ENCODE assay signal across 14 mouse cellular contexts in the genomic region with DNA sequence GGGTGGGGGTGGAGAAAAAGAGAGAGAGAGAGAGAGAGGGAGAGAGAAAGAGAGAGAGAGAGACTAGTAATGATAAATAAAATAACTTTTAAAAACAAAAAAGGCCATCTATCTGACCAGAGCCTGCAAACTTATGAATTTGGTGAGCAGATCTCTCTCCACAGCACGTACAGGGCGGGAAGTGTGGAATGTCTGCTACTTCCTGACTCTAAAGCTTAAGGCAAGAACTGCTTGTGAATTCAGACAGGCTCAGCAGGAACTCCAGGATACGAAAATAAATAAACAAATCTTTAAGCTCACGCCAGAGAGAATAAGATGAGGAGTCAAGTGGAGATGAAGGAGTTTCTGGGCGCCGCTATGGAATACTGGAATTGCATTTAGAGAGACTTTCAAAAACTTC.
DNase-seq lines count a peak whose midpoint lies in the region; ATAC-seq and TF ChIP-seq lines count a peak whose summit lies in the region.
"Had no signal": no experiment of that assay in that cellular context is flagged by ENCODE, and none has a peak within 500 bp of the region (broad histone marks: within the 10 kb centered on the region; RNA-seq: fewer than 3 reads in every experiment).

No protein-coding gene starts in this region.

- no peaks in the 10 kb centered on the region for H3K9me3 ChIP-seq in heart, embryonic 14.5 days (ENCODE audit: control insufficient read depth, low read length)
- no peaks in the 10 kb centered on the region for H3K9me3 ChIP-seq in lung, embryonic 14.5 days (ENCODE audit: low read depth, low read length)
- no peaks in the 10 kb centered on the region for H3K9me3 ChIP-seq in limb, embryonic 14.5 days (ENCODE audit: control insufficient read depth, low read length)
- H3K9me3 ChIP-seq: forebrain, embryonic 13.5 days; hindbrain, embryonic 12.5 days; limb, embryonic 13.5 days had no signal

- intact Hi-C loops in heart, postnatal 14 days (cut with DNase I), result loop anchor here (5.0 kb wide), 1 partner anchor 59 kb away; no protein-coding TSS in a partner anchor
- intact Hi-C loops in left cerebral cortex, postnatal 36 days (cut with DNase I), result no loop called here

- no peak for TF ChIP-seq CTCF in lung, embryonic 14.5 days (IDR thresholded peaks at IDR 0.05; ENCODE audit: low read depth)

- H3K4me1 ChIP-seq in heart, embryonic 14.5 days (ENCODE audit: control insufficient read depth in 2 of 2, insufficient read depth in 2 of 2, low read length in 2 of 2), result peaks cover 2 to 5% of the 10 kb centered on the region in 2 experiments; a peak in 2 of 4 replicates
- no peaks in the 10 kb centered on the region for H3K4me1 ChIP-seq in lung, embryonic 14.5 days (ENCODE audit: insufficient read depth)
- no peaks in the 10 kb centered on the region for H3K4me1 ChIP-seq in limb, embryonic 14.5 days (ENCODE audit: control insufficient read depth, insufficient read depth, low read length)
- H3K4me1 ChIP-seq: forebrain, embryonic 13.5 days; hindbrain, embryonic 12.5 days; limb, embryonic 13.5 days had no signal

- ATAC-seq in heart, embryonic 14.5 days (ENCODE audit: insufficient number of reproducible peaks, insufficient read depth, low FRiP score, low read depth), result no peak
- peak; percentile 65; the same call in 1 of the 2 replicates for ATAC-seq in lung, embryonic 14.5 days (ENCODE audit: insufficient read depth)
- ATAC-seq in limb, embryonic 14.5 days (ENCODE audit: low FRiP score, low read depth), result no peak; the same call in 1 of the 2 replicates
- ATAC-seq: activated CD4-positive, CD25-positive, alpha-beta regulatory T cell, adult 4 months; forebrain, embryonic 13.5 days had no signal

- 27% methylated on average over 6 of the region's 6 CpGs for WGBS in heart, embryonic 14.5 days
- 14% methylated on average over 6 of the region's 6 CpGs for WGBS in lung, embryonic 14.5 days
- WGBS in limb, embryonic 14.5 days, result 35% methylated on average over 6 of the region's 6 CpGs

- no peak overlapping the region for H3K9ac ChIP-seq in heart, embryonic 14.5 days (ENCODE audit: low read length)
- H3K9ac ChIP-seq in lung, embryonic 14.5 days, result no peak overlapping the region
- no peak overlapping the region for H3K9ac ChIP-seq in limb, embryonic 14.5 days (ENCODE audit: low read depth, low read length, severe bottlenecking)
- H3K9ac ChIP-seq: forebrain, embryonic 13.5 days; hindbrain, embryonic 12.5 days; limb, embryonic 13.5 days had no signal

- DNase-seq in heart, postnatal 14 days, result no peak
- peak; percentile 49 for DNase-seq in lung, embryonic 14.5 days
- no peak for DNase-seq in lung, postnatal 25 days (ENCODE audit: low spot score)
- peak; percentile 8 for DNase-seq in embryo, embryonic 11 days
- no peak for DNase-seq in limb, embryonic 14.5 days (ENCODE audit: low spot score)
- DNase-seq in left cerebral cortex, postnatal 36 days (ENCODE audit: low spot score in 2 of 2), result no peak
- DNase-seq in frontal cortex, postnatal 10 days (ENCODE audit: low spot score in 2 of 2), result no peak
- DNase-seq: cerebellum, adult 2 months had no signal

- peak overlapping the region; percentile 27 for H3K4me2 ChIP-seq in heart, embryonic 14.5 days (ENCODE audit: low read length)
- H3K4me2 ChIP-seq in lung, embryonic 14.5 days, result peak overlapping the region; percentile 15; the same call in 1 of the 2 replicates
- H3K4me2 ChIP-seq in limb, embryonic 14.5 days (replicated peaks; ENCODE audit: low read depth, low read length, severe bottlenecking), result 0 out of 2 replicates have a peak overlapping the region, but pooled peaks have one; percentile 7
- H3K4me2 ChIP-seq: forebrain, embryonic 13.5 days; hindbrain, embryonic 12.5 days; limb, embryonic 13.5 days had no signal

- TF ChIP-seq POLR2A in limb, embryonic 14.5 days (IDR thresholded peaks at IDR 0.05; ENCODE audit: borderline replicate concordance, extremely low read depth, insufficient read depth, insufficient read length), result no peak

- H3K27ac ChIP-seq in heart, embryonic 14.5 days (replicated peaks in 1 of 2; ENCODE audit: control insufficient read depth in 1 of 2, insufficient read depth in 1 of 2, low read depth in 2 of 2, low read length in 2 of 2), result peak overlapping the region; percentile 47 to 68; a peak in 3 of 4 replicates
- peak overlapping the region; percentile 13 for H3K27ac ChIP-seq in lung, embryonic 14.5 days (ENCODE audit: low read depth)
- no peak overlapping the region for H3K27ac ChIP-seq in limb, embryonic 14.5 days (replicated peaks; ENCODE audit: low read depth, low read length)
- H3K27ac ChIP-seq: forebrain, embryonic 13.5 days; hindbrain, embryonic 12.5 days; limb, embryonic 13.5 days had no signal

- peaks cover 8% of the 10 kb centered on the region; the same call in 1 of the 2 replicates for H3K27me3 ChIP-seq in heart, embryonic 14.5 days (ENCODE audit: control insufficient read depth, insufficient read depth, low read length)
- H3K27me3 ChIP-seq in lung, embryonic 14.5 days (ENCODE audit: insufficient read depth, low read length), result no peaks in the 10 kb centered on the region
- 0 out of 2 replicates have a peak, but pooled peaks cover 4% of the 10 kb centered on the region for H3K27me3 ChIP-seq in limb, embryonic 14.5 days (ENCODE audit: control insufficient read depth, insufficient read depth, low read length)

- H3K4me3 ChIP-seq in heart, embryonic 14.5 days (ENCODE audit: control insufficient read depth in 1 of 2, insufficient read depth in 1 of 2, low read depth in 1 of 2, low read length in 2 of 2), result no peak overlapping the region
- no peak overlapping the region for H3K4me3 ChIP-seq in lung, embryonic 14.5 days (ENCODE audit: low read depth, low read length)
- H3K4me3 ChIP-seq in limb, embryonic 14.5 days (replicated peaks; ENCODE audit: low read length), result no peak overlapping the region
- H3K4me3 ChIP-seq: forebrain, embryonic 13.5 days; hindbrain, embryonic 12.5 days; limb, embryonic 13.5 days; megakaryocyte, embryonic 14.5 days had no signal

- H3K36me3 ChIP-seq in heart, embryonic 14.5 days (ENCODE audit: control insufficient read depth, insufficient read depth, low read length), result no peaks in the 10 kb centered on the region
- H3K36me3 ChIP-seq in lung, embryonic 14.5 days (ENCODE audit: insufficient read depth), result no peaks in the 10 kb centered on the region
- no peaks in the 10 kb centered on the region for H3K36me3 ChIP-seq in limb, embryonic 14.5 days (ENCODE audit: control insufficient read depth, insufficient read depth, low read length)
- H3K36me3 ChIP-seq: hindbrain, embryonic 12.5 days; limb, embryonic 13.5 days had no signal

Comparison
In these comparisons a context has a peak if more than half of its experiments do, and no peak if none do; other contexts are left out.
1. DNase-seq: peak in lung, embryonic 14.5 days (single experiment) and embryo, embryonic 11 days (single experiment); none in heart, postnatal 14 days (0 of 2), lung, postnatal 25 days (single experiment), limb, embryonic 14.5 days (single experiment), left cerebral cortex, postnatal 36 days (0 of 2) and frontal cortex, postnatal 10 days (0 of 2).
2. Peak in every context shown above with its lines, with median percentiles within 50 percentile points of each other: H3K4me2 ChIP-seq.